Mouse (Mus musculus) liver, postnatal 0 days (tissue): ENCODE measurements around the gene Lancl2.

Experiments used
- CTCF ChIP-seq: sonication (generic); IDR thresholded peaks from 2 replicates; pipeline ENCODE4 v1.5.1; 2016; ENCODE audit warnings: antibody characterized with exemption, low read depth
- EP300 ChIP-seq: IDR thresholded peaks from 2 replicates; pipeline ENCODE4 v1.6.1; 2016; ENCODE audit warnings: antibody characterized with exemption, low read depth, mild to moderate bottlenecking

DNA sequence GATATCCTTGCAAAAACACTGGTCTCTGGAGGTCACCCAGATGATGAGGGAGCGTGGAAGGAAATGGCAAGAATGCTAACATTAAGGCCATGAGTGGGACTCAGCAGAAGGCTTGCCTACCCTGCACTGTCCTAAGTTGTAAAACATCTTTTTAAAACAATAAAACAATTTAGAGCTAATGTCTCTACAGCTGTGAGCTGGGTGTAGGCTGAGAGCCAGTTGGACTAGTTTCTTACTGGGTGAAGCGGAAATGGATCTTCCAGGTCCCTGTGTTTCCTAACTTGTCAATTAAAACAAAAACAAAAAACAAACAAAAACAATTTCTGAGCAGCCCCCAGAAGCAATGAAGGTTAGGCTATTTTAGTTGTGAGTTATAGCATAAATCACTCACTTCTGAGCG lies 9.2 kb upstream of the Lancl2 start:
- TF ChIP-seq CTCF: no peak
- TF ChIP-seq EP300: no peak
